ENCODE assay signal across 27 mouse cellular contexts in genomic region chr6:38959502-38959901, GRCm38 (mm10).
DNase-seq lines count a peak whose midpoint lies in the region; ATAC-seq and TF ChIP-seq lines count a peak whose summit lies in the region.
"Had no signal": no experiment of that assay in that cellular context is flagged by ENCODE, and none has a peak within 500 bp of the region (broad histone marks: within the 10 kb centered on the region; RNA-seq: fewer than 3 reads in every experiment).

No protein-coding gene starts in this region.

- WGBS in liver, adult 2 months: 26% methylated on average over 9 of the region's 9 CpGs
- WGBS in liver, embryonic 11.5 days: 79% methylated on average over 9 of the region's 9 CpGs
- WGBS in liver, embryonic 15.5 days (ENCODE audit: insufficient replicate concordance): 74% methylated on average over 9 of the region's 9 CpGs
- WGBS in forebrain, embryonic 13.5 days: 89% methylated on average over 9 of the region's 9 CpGs
- 87% methylated on average over 9 of the region's 9 CpGs for WGBS in forebrain, embryonic 16.5 days

- no peaks in the 10 kb centered on the region for H3K27me3 ChIP-seq in liver, adult 2 months (ENCODE audit: control insufficient read depth, insufficient read depth, low read length)
- H3K27me3 ChIP-seq in liver, embryonic 11.5 days (replicated peaks; ENCODE audit: control insufficient read depth, insufficient read depth, low read length): no peaks in the 10 kb centered on the region
- H3K27me3 ChIP-seq in liver, embryonic 15.5 days: peaks cover 17% of the 10 kb centered on the region
- no peaks in the 10 kb centered on the region for H3K27me3 ChIP-seq in forebrain, embryonic 13.5 days
- no peaks in the 10 kb centered on the region for H3K27me3 ChIP-seq in forebrain, embryonic 16.5 days (replicated peaks; ENCODE audit: control insufficient read depth, insufficient read depth, low read length)
- H3K27me3 ChIP-seq: embryonic facial prominence, embryonic 13.5 days; lung, embryonic 15.5 days; neural tube, embryonic 12.5 days had no signal

- TF ChIP-seq CTCF in liver, adult 2 months (IDR thresholded peaks at IDR 0.05; ENCODE audit: low read depth, low read length): no peak

- no peaks in the 10 kb centered on the region for H3K36me3 ChIP-seq in liver, adult 2 months (ENCODE audit: control insufficient read depth, insufficient read depth, low read length)
- no peaks in the 10 kb centered on the region for H3K36me3 ChIP-seq in liver, embryonic 11.5 days (ENCODE audit: control insufficient read depth, insufficient read depth, low read length)
- H3K36me3 ChIP-seq in liver, embryonic 15.5 days (replicated peaks): no peaks in the 10 kb centered on the region
- no peaks in the 10 kb centered on the region for H3K36me3 ChIP-seq in forebrain, embryonic 13.5 days (ENCODE audit: poor library complexity, severe bottlenecking)
- no peaks in the 10 kb centered on the region for H3K36me3 ChIP-seq in forebrain, embryonic 16.5 days (ENCODE audit: control insufficient read depth, insufficient read depth)
- H3K36me3 ChIP-seq: embryonic facial prominence, embryonic 13.5 days; forebrain, embryonic 10.5 days; heart, embryonic 13.5 days; lung, embryonic 15.5 days; midbrain, embryonic 10.5 days; neural tube, embryonic 12.5 days had no signal

- H3K4me1 ChIP-seq in liver, adult 2 months (ENCODE audit: control insufficient read depth, insufficient read depth, low read length): peaks cover 6% of the 10 kb centered on the region; the same call in 1 of the 2 replicates
- H3K4me1 ChIP-seq in liver, embryonic 11.5 days (replicated peaks; ENCODE audit: control insufficient read depth, insufficient read depth, low read length): peaks cover 7% of the 10 kb centered on the region; the same call in 1 of the 2 replicates
- H3K4me1 ChIP-seq in liver, embryonic 15.5 days (replicated peaks): peaks cover 33% of the 10 kb centered on the region
- no peaks in the 10 kb centered on the region for H3K4me1 ChIP-seq in forebrain, embryonic 13.5 days
- H3K4me1 ChIP-seq in forebrain, embryonic 16.5 days (replicated peaks; ENCODE audit: control insufficient read depth, insufficient read depth, low read length): no peaks in the 10 kb centered on the region
- H3K4me1 ChIP-seq: embryonic facial prominence, embryonic 13.5 days; forebrain, embryonic 10.5 days; lung, embryonic 15.5 days had no signal

- TF ChIP-seq POLR2A in liver, adult 2 months (IDR thresholded peaks at IDR 0.05; ENCODE audit: extremely low read depth, insufficient read depth, low read length): no peak

- no peak overlapping the region for H3K4me3 ChIP-seq in liver, adult 2 months (ENCODE audit: insufficient read depth, low read depth, low read length)
- H3K4me3 ChIP-seq in liver, embryonic 11.5 days (ENCODE audit: low read depth, low read length): no peak overlapping the region
- H3K4me3 ChIP-seq in liver, embryonic 15.5 days (replicated peaks): no peak overlapping the region
- no peak overlapping the region for H3K4me3 ChIP-seq in forebrain, embryonic 13.5 days
- no peak overlapping the region for H3K4me3 ChIP-seq in forebrain, embryonic 16.5 days (replicated peaks; ENCODE audit: low read length)
- H3K4me3 ChIP-seq: embryonic facial prominence, embryonic 13.5 days; forebrain, embryonic 10.5 days; heart, embryonic 13.5 days; layer of hippocampus, adult 2 months; left cerebral cortex, adult 2 months; lung, embryonic 15.5 days; midbrain, embryonic 10.5 days; myocyte; neural tube, embryonic 12.5 days had no signal

- no peaks in the 10 kb centered on the region for H3K79me2 ChIP-seq in liver, adult 2 months (ENCODE audit: control insufficient read depth, insufficient read depth, low read length)

- DNase-seq in liver, adult 2 months (ENCODE audit: extremely low read depth, low read depth, low spot score): peak; percentile 92
- DNase-seq in liver: no peak
- DNase-seq in liver, embryonic 11.5 days (ENCODE audit: low spot score): no peak
- DNase-seq: adrenal gland, postnatal 25 days; B cell, adult 2 months; cerebellum, adult 11-12 months; cerebellum, adult 9-11 months; forebrain, postnatal 0 days; gastrocnemius, postnatal 10 days; left cerebral cortex, postnatal 4 days; right cerebral cortex, adult 18-20 months; thymus, adult 2 months; thymus, postnatal 36 days had no signal

- ATAC-seq in liver, embryonic 11.5 days (replicated peaks; ENCODE audit: low FRiP score): peak; percentile 47
- peak; percentile 78 for ATAC-seq in liver, embryonic 15.5 days (ENCODE audit: insufficient read depth)
- ATAC-seq in forebrain, embryonic 13.5 days: no peak
- no peak for ATAC-seq in forebrain, embryonic 16.5 days
- ATAC-seq: forebrain, postnatal 0 days; hindbrain, embryonic 16.5 days; midbrain, embryonic 16.5 days had no signal

- H3K27ac ChIP-seq in liver, adult 2 months (replicated peaks; ENCODE audit: insufficient read depth, low read depth, low read length): no peak overlapping the region
- H3K27ac ChIP-seq in liver, embryonic 11.5 days (ENCODE audit: low read depth, low read length): 0 out of 2 replicates have a peak overlapping the region, but pooled peaks have one; percentile 4
- peak overlapping the region; percentile 53 for H3K27ac ChIP-seq in liver, embryonic 15.5 days (replicated peaks)
- H3K27ac ChIP-seq in forebrain, embryonic 13.5 days: no peak overlapping the region
- no peak overlapping the region for H3K27ac ChIP-seq in forebrain, embryonic 16.5 days (ENCODE audit: low read length)
- H3K27ac ChIP-seq: embryonic facial prominence, embryonic 13.5 days; forebrain, embryonic 10.5 days; heart, embryonic 13.5 days; layer of hippocampus, adult 2 months; left cerebral cortex, adult 2 months; lung, embryonic 15.5 days; midbrain, embryonic 10.5 days; neural tube, embryonic 12.5 days had no signal

- no peaks in the 10 kb centered on the region for H3K9me3 ChIP-seq in liver, embryonic 11.5 days (ENCODE audit: control insufficient read depth, low read length)
- H3K9me3 ChIP-seq in liver, embryonic 15.5 days (replicated peaks): no peaks in the 10 kb centered on the region
- no peaks in the 10 kb centered on the region for H3K9me3 ChIP-seq in forebrain, embryonic 13.5 days (replicated peaks)
- H3K9me3 ChIP-seq in forebrain, embryonic 16.5 days (ENCODE audit: control insufficient read depth, low read length): no peaks in the 10 kb centered on the region
- H3K9me3 ChIP-seq: embryonic facial prominence, embryonic 13.5 days; forebrain, embryonic 10.5 days; heart, embryonic 13.5 days; lung, embryonic 15.5 days; midbrain, embryonic 10.5 days; neural tube, embryonic 12.5 days had no signal

- H3K9ac ChIP-seq in liver, adult 2 months (ENCODE audit: low read depth, low read length): no peak overlapping the region
- no peak overlapping the region for H3K9ac ChIP-seq in liver, embryonic 11.5 days (ENCODE audit: low read depth, low read length)
- H3K9ac ChIP-seq in liver, embryonic 15.5 days: no peak overlapping the region
- no peak overlapping the region for H3K9ac ChIP-seq in forebrain, embryonic 13.5 days
- H3K9ac ChIP-seq in forebrain, embryonic 16.5 days (replicated peaks; ENCODE audit: low read depth, low read length): no peak overlapping the region
- H3K9ac ChIP-seq: embryonic facial prominence, embryonic 13.5 days; forebrain, postnatal 0 days; heart, embryonic 13.5 days; lung, embryonic 15.5 days; neural tube, embryonic 12.5 days had no signal

- H3K4me2 ChIP-seq in liver, embryonic 11.5 days: no peak overlapping the region
- H3K4me2 ChIP-seq in liver, embryonic 15.5 days: no peak overlapping the region
- H3K4me2 ChIP-seq in forebrain, embryonic 13.5 days: no peak overlapping the region
- no peak overlapping the region for H3K4me2 ChIP-seq in forebrain, embryonic 16.5 days (ENCODE audit: low read length)
- H3K4me2 ChIP-seq: embryonic facial prominence, embryonic 13.5 days; heart, embryonic 13.5 days; lung, embryonic 15.5 days; neural tube, embryonic 12.5 days had no signal

Comparison
In these comparisons a context has a peak if more than half of its experiments do, and no peak if none do; other contexts are left out.
1. H3K27ac ChIP-seq: peak in liver, embryonic 11.5 days (single experiment) and liver, embryonic 15.5 days (single experiment); none in liver, adult 2 months (single experiment), forebrain, embryonic 13.5 days (single experiment) and forebrain, embryonic 16.5 days (single experiment).
2. ATAC-seq: peak in liver, embryonic 11.5 days (single experiment) and liver, embryonic 15.5 days (single experiment); none in forebrain, embryonic 13.5 days (single experiment) and forebrain, embryonic 16.5 days (single experiment).